Mouse (Mus musculus): Measurements from ENCODE around the gene Cyb561d2.

GRCm38 (mm10) chr9:107590058-107590772 is 48.2 kb upstream of the Cyb561d2 start:
- TF ChIP-seq CTCF (IDR thresholded peaks at IDR 0.05) (no peak), EP300 (IDR thresholded peaks at IDR 0.05; ENCODE audit: insufficient read depth, low read depth, low read length) (no peak)
